Mouse (Mus musculus): ENCODE data around the gene St3gal3.

The St3gal3 gene

GRCm38 (mm10) chr4:118019640-118020039 lies 115.1 kb downstream of the St3gal3 start:
- no peak for DNase-seq (ENCODE audit: low spot score)

GRCm38 (mm10) chr4:118019218-118019617 lies 115.5 kb downstream of the St3gal3 start:
- DNase-seq (ENCODE audit: low spot score), result no peak

GRCm38 (mm10) chr4:118017021-118017805 lies 117.5 kb downstream of the St3gal3 start:
- peak; percentile 49 for DNase-seq (ENCODE audit: low spot score)

- DNase-seq (ENCODE audit: low spot score), result no peak
Measured at GRCm38 (mm10) chr4:118016323-118016911, 118.3 kb downstream of the St3gal3 start.

GRCm38 (mm10) chr4:118015636-118016035 lies 119.1 kb downstream of the St3gal3 start:
- DNase-seq (ENCODE audit: low spot score), result peak; percentile 53

GRCm38 (mm10) chr4:118015126-118015525 lies 119.6 kb downstream of the St3gal3 start:
- no peak for DNase-seq (ENCODE audit: low spot score)

- DNase-seq (ENCODE audit: low spot score), result no peak
Measured at GRCm38 (mm10) chr4:118010661-118011173, 124.0 kb downstream of the St3gal3 start.

- no peak for DNase-seq (ENCODE audit: low spot score)
Measured at GRCm38 (mm10) chr4:118008433-118009033, 126.2 kb downstream of the St3gal3 start.

GRCm38 (mm10) chr4:118001355-118001754 lies 133.4 kb downstream of the St3gal3 start:
- DNase-seq (ENCODE audit: low spot score), result no peak

GRCm38 (mm10) chr4:118000605-118001208 lies 134.0 kb downstream of the St3gal3 start:
- no peak for DNase-seq (ENCODE audit: low spot score)

GRCm38 (mm10) chr4:117999951-118000350 lies 134.8 kb downstream of the St3gal3 start:
- DNase-seq (ENCODE audit: low spot score), result no peak

- DNase-seq (ENCODE audit: low spot score), result peak; percentile 50
Measured at GRCm38 (mm10) chr4:117997381-117998269, 137.1 kb downstream of the St3gal3 start.

GRCm38 (mm10) chr4:117996701-117997100 lies 138.0 kb downstream of the St3gal3 start:
- no peak for DNase-seq (ENCODE audit: low spot score)

GRCm38 (mm10) chr4:117995461-117995860 lies 139.3 kb downstream of the St3gal3 start:
- no peak for DNase-seq (ENCODE audit: low spot score)

GRCm38 (mm10) chr4:117993421-117993820 lies 141.3 kb downstream of the St3gal3 start:
- DNase-seq (ENCODE audit: low spot score), result no peak

GRCm38 (mm10) chr4:117992872-117993271 lies 141.8 kb downstream of the St3gal3 start:
- DNase-seq (ENCODE audit: low spot score), result no peak

- DNase-seq (ENCODE audit: low spot score), result no peak
Measured at GRCm38 (mm10) chr4:117992036-117992435, 142.7 kb downstream of the St3gal3 start.

GRCm38 (mm10) chr4:117991055-117991627 lies 143.6 kb downstream of the St3gal3 start:
- no peak for DNase-seq (ENCODE audit: low spot score)

- DNase-seq (ENCODE audit: low spot score), result no peak
Measured at GRCm38 (mm10) chr4:117990571-117990970, 144.1 kb downstream of the St3gal3 start.

- no peak for DNase-seq (ENCODE audit: low spot score)
Measured at GRCm38 (mm10) chr4:117989801-117990200, 144.9 kb downstream of the St3gal3 start.

GRCm38 (mm10) chr4:117986766-117987165 lies 147.9 kb downstream of the St3gal3 start:
- DNase-seq (ENCODE audit: low spot score), result no peak

Data from embryo, embryonic 10.5 days (tissue).